Mouse (Mus musculus) cerebellum, adult 11 months (tissue): ENCODE measurements around the gene Zbtb34.

Source experiments
- DNase-seq: peaks from one replicate; pipeline ENCODE4 v3.0.0; 2022

Zbtb34 gene

GRCm38 (mm10) chr2:33430771-33431699 is at the start of gene Zbtb34:
Gene Zbtb34, minus strand, starts transcription at chr2:33431324.
- peak; percentile 47 for DNase-seq

- DNase-seq: no peak
Measured at GRCm38 (mm10) chr2:33477961-33478755, 47.0 kb upstream of the Zbtb34 start.

- DNase-seq: no peak
Measured at GRCm38 (mm10) chr2:33475961-33476360, 44.8 kb upstream of the Zbtb34 start.

- peak; percentile 94 for DNase-seq
Measured at GRCm38 (mm10) chr2:33468466-33469097, 37.5 kb upstream of the Zbtb34 start, which contains the start of gene Zbtb43. Gene Zbtb43, minus strand, starts transcription at chr2:33468559.

GRCm38 (mm10) chr2:33467546-33468465 is 36.7 kb upstream of the Zbtb34 start:
- no peak for DNase-seq

GRCm38 (mm10) chr2:33465966-33466365 is 34.8 kb upstream of the Zbtb34 start:
- no peak for DNase-seq

- DNase-seq: no peak
Measured at GRCm38 (mm10) chr2:33465215-33465614, 34.1 kb upstream of the Zbtb34 start.

- no peak for DNase-seq
Measured at GRCm38 (mm10) chr2:33462066-33462465, 30.9 kb upstream of the Zbtb34 start.

- DNase-seq: no peak
Measured at GRCm38 (mm10) chr2:33461066-33461465, 29.9 kb upstream of the Zbtb34 start.

- DNase-seq: no peak
Measured at GRCm38 (mm10) chr2:33459660-33460059, 28.5 kb upstream of the Zbtb34 start.

- no peak for DNase-seq
Measured at GRCm38 (mm10) chr2:33456696-33457095, 25.6 kb upstream of the Zbtb34 start.

GRCm38 (mm10) chr2:33456242-33456641 is 25.1 kb upstream of the Zbtb34 start:
- no peak for DNase-seq

GRCm38 (mm10) chr2:33455350-33455749 is 24.2 kb upstream of the Zbtb34 start:
- DNase-seq: no peak

- DNase-seq: no peak
Measured at GRCm38 (mm10) chr2:33454816-33455215, 23.7 kb upstream of the Zbtb34 start.

GRCm38 (mm10) chr2:33453476-33453875 is 22.4 kb upstream of the Zbtb34 start:
- DNase-seq: no peak

GRCm38 (mm10) chr2:33452721-33453120 is 21.6 kb upstream of the Zbtb34 start:
- no peak for DNase-seq

- no peak for DNase-seq
Measured at GRCm38 (mm10) chr2:33452140-33452539, 21.0 kb upstream of the Zbtb34 start.

GRCm38 (mm10) chr2:33451038-33451978 is 20.2 kb upstream of the Zbtb34 start:
- no peak for DNase-seq

GRCm38 (mm10) chr2:33449119-33449873 is 18.2 kb upstream of the Zbtb34 start:
- no peak for DNase-seq

- DNase-seq: no peak
Measured at GRCm38 (mm10) chr2:33446796-33447195, 15.7 kb upstream of the Zbtb34 start.
